Comparison of ENCODE assay signal across 33 mouse cellular contexts in genomic region chr6:148961285-148961684, GRCm38 (mm10). TPM values are rescaled to one million over a fixed set of nuclear protein-coding genes. Genes with fewer than 3 reads are reported as not detected.
DNase-seq lines count a peak whose midpoint lies in the region; ATAC-seq and TF ChIP-seq lines count a peak whose summit lies in the region.
"Had no signal": no experiment of that assay in that cellular context is flagged by ENCODE, and none has a peak within 500 bp of the region (broad histone marks: within the 10 kb centered on the region; RNA-seq: fewer than 3 reads in every experiment).

No protein-coding gene starts in this region.

- no peaks in the 10 kb centered on the region for H3K4me1 ChIP-seq in lung, embryonic 15.5 days
- no peaks in the 10 kb centered on the region for H3K4me1 ChIP-seq in stomach, postnatal 0 days (replicated peaks; ENCODE audit: control insufficient read depth, insufficient read depth)
- H3K4me1 ChIP-seq: embryonic facial prominence, embryonic 12.5 days; hindbrain, embryonic 13.5 days; liver, embryonic 13.5 days; neural tube, embryonic 12.5 days had no signal

- no peak for TF ChIP-seq EP300 in stomach, postnatal 0 days (optimal IDR thresholded peaks at IDR 0.05)

- no peak overlapping the region for H3K4me3 ChIP-seq in lung, embryonic 15.5 days
- H3K4me3 ChIP-seq in stomach, postnatal 0 days (ENCODE audit: low read depth, low read length) = no peak overlapping the region
- H3K4me3 ChIP-seq: embryonic facial prominence, embryonic 12.5 days; hindbrain, embryonic 13.5 days; limb, embryonic 10.5 days; limb, embryonic 15.5 days; liver, embryonic 13.5 days; neural tube, embryonic 12.5 days had no signal

- DNase-seq in lung, postnatal 4 days = no peak
- peak; percentile 29 to 40 for DNase-seq in CD8-positive naive resting alpha-beta T cell, adult 2 months (ENCODE audit: low read depth in 2 of 2, low spot score in 2 of 2)
- DNase-seq in R1 (ENCODE audit: low read depth, low spot score) = peak; percentile 27
- DNase-seq in stomach, postnatal 0 days (ENCODE audit: low spot score) = no peak
- DNase-seq in spleen, adult 18-20 months = no peak
- no peak for DNase-seq in layer of hippocampus, adult 9-11 months
- DNase-seq: adrenal gland, postnatal 25 days; cerebellum, adult 11-12 months; cerebellum, adult 9-11 months; embryo, embryonic 11 days; gastrocnemius, postnatal 14 days; heart, postnatal 36 days; kidney, adult 8-10 months; kidney, postnatal 4 days; liver, embryonic 13.5 days; right cerebral cortex, postnatal 4 days; thymus, postnatal 14 days had no signal

- no peak overlapping the region for H3K9ac ChIP-seq in lung, embryonic 15.5 days
- no peak overlapping the region for H3K9ac ChIP-seq in stomach, postnatal 0 days (ENCODE audit: low read length)
- H3K9ac ChIP-seq: embryonic facial prominence, embryonic 12.5 days; hindbrain, embryonic 13.5 days; limb, embryonic 15.5 days; liver, embryonic 13.5 days; neural tube, embryonic 12.5 days had no signal

- peak overlapping the region; percentile 13; the same call in 1 of the 2 replicates for H3K27ac ChIP-seq in lung, embryonic 15.5 days
- H3K27ac ChIP-seq in stomach, postnatal 0 days (replicated peaks) = no peak overlapping the region
- H3K27ac ChIP-seq: embryonic facial prominence, embryonic 12.5 days; hindbrain, embryonic 13.5 days; kidney, postnatal 0 days; limb, embryonic 10.5 days; limb, embryonic 15.5 days; liver, embryonic 13.5 days; macrophage; neural tube, embryonic 12.5 days had no signal

- no peaks in the 10 kb centered on the region for H3K9me3 ChIP-seq in lung, embryonic 15.5 days
- no peaks in the 10 kb centered on the region for H3K9me3 ChIP-seq in stomach, postnatal 0 days (ENCODE audit: control insufficient read depth, low read length)
- H3K9me3 ChIP-seq: embryonic facial prominence, embryonic 12.5 days; G1E; hindbrain, embryonic 13.5 days; limb, embryonic 15.5 days; liver, embryonic 13.5 days; neural tube, embryonic 12.5 days had no signal

- WGBS in lung, embryonic 15.5 days = 16% methylated on average over 1 of the region's 1 CpGs
- 18% methylated on average over 1 of the region's 1 CpGs for WGBS in stomach, postnatal 0 days

- no peak; the same call in 1 of the 2 replicates for ATAC-seq in lung, embryonic 15.5 days (ENCODE audit: borderline replicate concordance, extremely low read depth, low FRiP score, low TSS enrichment)
- ATAC-seq in stomach, postnatal 0 days (ENCODE audit: low FRiP score, low TSS enrichment) = peak; percentile 57; the same call in 1 of the 2 replicates
- ATAC-seq: CD4-positive, CD25-positive, alpha-beta regulatory T cell, adult 4 months; forebrain, embryonic 14.5 days; intestine, embryonic 16.5 days; midbrain, embryonic 16.5 days; Patski had no signal

- H3K36me3 ChIP-seq in lung, embryonic 15.5 days = no peaks in the 10 kb centered on the region
- H3K36me3 ChIP-seq in stomach, postnatal 0 days (ENCODE audit: control insufficient read depth, insufficient read depth, low read length) = no peaks in the 10 kb centered on the region
- H3K36me3 ChIP-seq: embryonic facial prominence, embryonic 12.5 days; G1E; hindbrain, embryonic 13.5 days; limb, embryonic 10.5 days; limb, embryonic 15.5 days; liver, embryonic 13.5 days; neural tube, embryonic 12.5 days had no signal

- no peak overlapping the region for H3K4me2 ChIP-seq in lung, embryonic 15.5 days
- no peak overlapping the region for H3K4me2 ChIP-seq in stomach, postnatal 0 days (replicated peaks; ENCODE audit: low read depth)
- H3K4me2 ChIP-seq: embryonic facial prominence, embryonic 12.5 days; heart, embryonic 11.5 days; hindbrain, embryonic 13.5 days; limb, embryonic 15.5 days; liver, embryonic 13.5 days; midbrain, embryonic 11.5 days; neural tube, embryonic 12.5 days had no signal

- no peak for TF ChIP-seq CTCF in stomach, postnatal 0 days (IDR thresholded peaks at IDR 0.05; ENCODE audit: low read depth)

- no peaks in the 10 kb centered on the region for H3K27me3 ChIP-seq in lung, embryonic 15.5 days
- H3K27me3 ChIP-seq in stomach, postnatal 0 days (ENCODE audit: control insufficient read depth, insufficient read depth, low read length) = no peaks in the 10 kb centered on the region
- H3K27me3 ChIP-seq: embryonic facial prominence, embryonic 12.5 days; hindbrain, embryonic 13.5 days; limb, embryonic 15.5 days; liver, embryonic 13.5 days; neural tube, embryonic 12.5 days; Patski had no signal

RNA-seq across cellular contexts. Expression of gene Sinhcaf, which starts 15.0 kb away (rescaled TPM):
- 113 and 122 TPM in 2 replicates for polyA plus RNA-seq in lung, embryonic 15.5 days (2015; fragmentation: Nextera tagmentation; extraction: Ambion mirVana)
- polyA plus RNA-seq in stomach, postnatal 0 days (2015; fragmentation: Nextera tagmentation; extraction: Ambion mirVana) = 27.6 and 27.9 TPM in 2 replicates

Comparison
In these comparisons a context has a peak if more than half of its experiments do, and no peak if none do; other contexts are left out.
1. DNase-seq: peak in CD8-positive naive resting alpha-beta T cell, adult 2 months (2 of 2) and R1 (single experiment); none in lung, postnatal 4 days (0 of 2), stomach, postnatal 0 days (single experiment), spleen, adult 18-20 months (0 of 2) and layer of hippocampus, adult 9-11 months (single experiment).